Mouse (Mus musculus) left cerebral cortex, postnatal 25 days (tissue): ENCODE data around the gene Fgfr2. TPM values are rescaled to one million over a fixed set of nuclear protein-coding genes. Genes with fewer than 3 reads are reported as not detected.

Experiments
- DNase-seq, 2 experiments: peaks; one replicate each; pipeline ENCODE4 v3.0.0; 2022; ENCODE audit warnings: low spot score in 2 of 2, mixed read lengths in 1 of 2
- intact Hi-C: fragments of 180-260 bp; cut with DNase I; formaldehyde crosslinking; loops from one replicate; pipeline ENCODE4 v1.15.1; 2025
- total RNA-seq, 2 experiments: library from RNA; stranded (reverse); gene quantifications; 2 replicates each; pipeline ENCODE4 v1.2.3; 2021

Gene Fgfr2
- total RNA-seq, 2 experiments from 2014 or later, result 37.1 to 42.0 TPM

DNA sequence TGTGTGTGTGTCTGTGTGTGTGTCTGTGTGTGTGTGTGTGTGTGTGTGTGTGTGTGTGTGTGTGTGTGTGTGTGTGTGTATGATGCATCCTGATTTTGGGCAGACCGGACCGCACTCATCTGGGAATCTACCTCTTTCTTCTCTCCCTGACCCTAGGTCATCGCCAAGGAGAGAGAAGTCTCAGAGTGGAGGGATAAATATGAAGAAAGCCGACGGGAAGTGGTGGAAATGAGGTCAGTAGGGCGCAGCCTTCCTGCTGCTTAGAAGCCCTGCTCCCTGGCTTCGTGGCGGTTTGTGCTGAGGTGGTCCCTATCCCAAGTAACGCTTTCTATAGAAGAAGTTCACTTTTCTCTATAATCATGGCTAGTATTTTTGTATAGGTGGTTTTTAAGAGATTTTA, 2371.5 kb downstream of the Fgfr2 start:
- intact Hi-C loops, result no loop called here
- DNase-seq, result no peak

DNA sequence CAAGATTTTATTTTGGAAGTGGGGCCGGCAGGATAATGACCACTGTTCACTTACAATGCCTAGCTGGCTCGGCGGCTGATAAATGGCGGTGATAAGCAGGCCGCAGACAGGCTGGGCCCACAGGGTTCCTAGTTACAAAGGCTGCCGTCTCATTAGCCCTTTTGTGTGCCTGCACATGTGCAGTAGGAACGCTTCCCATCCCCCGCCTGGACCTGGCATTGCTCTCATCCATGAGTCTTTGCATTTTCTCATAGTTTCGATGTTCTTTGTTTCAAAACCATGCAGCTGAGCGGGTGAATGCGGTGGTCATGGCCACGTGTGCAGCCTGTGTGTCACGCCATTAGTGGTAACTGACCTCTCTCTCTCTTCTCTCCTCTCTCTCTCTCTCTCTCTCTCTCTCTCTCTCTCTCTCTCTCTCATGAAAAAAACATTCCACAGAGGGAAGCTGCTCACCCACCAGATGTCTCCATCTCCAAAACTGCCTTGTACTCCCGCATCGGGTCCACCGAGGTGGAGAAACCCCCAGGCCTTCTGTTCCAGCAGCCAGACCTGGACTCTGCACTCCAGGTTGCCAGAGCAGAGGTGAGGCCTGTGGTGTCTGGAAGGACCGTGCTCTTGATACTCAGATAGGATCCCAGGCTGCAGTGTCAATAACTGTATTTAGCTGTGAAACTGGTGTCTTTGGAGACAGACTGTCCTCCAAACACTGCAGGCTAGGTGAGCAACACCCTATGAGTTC, 2372.2 kb downstream of the Fgfr2 start:
- DNase-seq, result peak in 1 of 2 experiments; percentile 37
- intact Hi-C loops, result no loop called here

DNA sequence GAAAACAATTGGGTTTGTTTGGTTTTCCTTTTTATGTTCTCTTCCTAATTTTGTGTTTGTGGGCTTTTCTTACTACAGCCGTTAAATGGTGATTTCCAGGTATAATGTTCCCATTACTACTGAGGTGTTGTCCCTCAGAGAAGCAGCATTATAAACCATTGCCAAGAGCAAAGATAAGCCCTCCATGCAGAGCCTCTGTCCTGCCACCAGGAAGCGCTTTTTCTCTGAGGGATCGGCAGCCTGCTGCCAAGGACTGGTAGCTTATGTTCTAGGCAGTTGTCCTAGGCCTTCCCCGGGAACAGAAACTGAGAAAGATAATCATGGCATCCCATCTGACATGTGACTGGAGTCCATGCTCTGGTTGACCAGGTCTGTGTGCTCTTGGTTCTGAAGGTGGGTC, 2374.0 kb downstream of the Fgfr2 start:
- no peak for DNase-seq
- intact Hi-C loops, result no loop called here

DNA sequence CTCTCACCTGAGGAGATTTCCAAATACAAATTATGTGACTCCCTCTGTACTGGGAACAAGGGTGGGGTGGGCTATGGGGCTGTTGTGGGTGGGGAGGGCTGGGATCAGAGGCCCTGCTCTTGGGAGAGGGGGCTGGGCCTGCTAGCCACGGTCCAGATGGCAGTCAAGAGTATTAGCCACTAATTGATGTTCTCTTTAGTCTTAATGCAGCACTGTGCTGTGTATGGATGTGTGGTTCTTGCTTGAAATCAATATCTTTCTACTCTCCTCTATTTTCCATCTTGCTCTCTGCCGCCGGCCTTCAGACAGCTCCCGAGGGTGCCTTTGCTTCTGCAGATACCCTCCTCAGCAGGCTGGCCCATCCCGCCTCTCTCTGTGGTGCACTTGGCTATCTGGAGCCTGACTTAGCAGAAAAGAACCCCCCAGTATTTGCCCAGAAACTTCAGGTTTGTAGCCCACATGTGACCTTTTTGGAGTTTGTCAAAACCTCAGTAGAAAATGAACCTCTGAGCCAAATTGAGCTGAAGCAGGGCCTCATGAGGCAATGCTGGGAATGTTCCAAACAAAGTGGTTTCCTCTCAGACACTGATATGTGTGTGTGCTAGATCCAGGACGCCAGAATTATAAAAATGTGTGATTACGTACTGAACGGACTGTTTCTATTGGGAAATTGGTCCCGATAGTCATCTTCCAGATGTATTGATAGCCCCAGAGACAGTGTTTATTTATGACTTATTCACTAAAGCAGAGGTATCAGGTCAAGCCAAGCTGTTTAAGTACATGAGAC, 2379.7 kb downstream of the Fgfr2 start:
- intact Hi-C loops, result no loop called here

DNA sequence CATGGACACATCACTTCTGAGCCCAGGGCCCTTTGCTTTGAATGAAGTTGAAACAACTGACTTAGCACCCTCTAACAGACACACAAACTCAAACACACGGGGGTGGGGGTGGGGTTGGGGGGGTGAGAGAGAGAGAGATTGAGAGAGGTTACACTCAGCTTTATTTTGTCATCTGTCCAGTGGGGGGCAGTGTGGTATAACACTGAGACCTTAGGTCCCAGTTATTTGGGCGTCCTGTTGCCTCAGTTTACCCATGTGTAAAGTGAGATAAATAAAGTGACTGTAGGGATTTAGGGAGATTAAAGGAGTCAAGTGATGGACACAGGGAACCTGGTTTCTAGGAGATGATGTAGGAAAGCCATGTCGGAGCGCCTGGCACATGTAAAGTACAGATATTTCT, 2382.1 kb downstream of the Fgfr2 start:
- intact Hi-C loops, result no loop called here
- no peak for DNase-seq

More for the DNA sequence above, 2379.7 kb downstream of the Fgfr2 start:
- DNase-seq, result no peak

DNA sequence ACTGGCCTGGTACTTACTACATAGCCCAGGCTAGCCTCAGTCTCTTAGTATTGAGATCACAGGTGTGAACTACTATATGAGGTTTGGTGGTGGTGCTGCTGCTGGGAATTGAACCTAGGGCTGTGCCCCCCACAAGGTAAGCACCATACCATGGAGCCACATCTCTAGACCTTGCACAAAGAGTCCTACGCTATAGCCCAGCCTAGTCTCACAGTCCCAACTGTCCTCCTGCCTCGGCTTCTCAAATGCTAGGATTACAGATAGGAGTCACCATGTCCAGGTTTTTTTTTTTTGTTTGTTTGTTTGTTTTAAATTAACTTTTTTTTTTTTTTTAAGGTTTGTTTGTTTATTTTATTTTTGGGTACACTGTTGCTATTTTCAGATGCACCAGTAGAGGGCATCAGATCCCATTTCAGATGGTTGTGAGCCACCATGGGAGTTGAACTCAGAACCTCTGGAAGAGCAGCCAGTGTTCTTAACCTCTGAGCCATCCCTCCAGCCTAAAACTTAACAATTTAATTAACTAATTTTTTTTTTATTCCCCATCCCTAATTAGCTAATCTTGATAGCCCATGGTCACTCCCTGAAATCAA, 2388.9 kb downstream of the Fgfr2 start:
- intact Hi-C loops, result no loop called here
- no peak for DNase-seq

DNA sequence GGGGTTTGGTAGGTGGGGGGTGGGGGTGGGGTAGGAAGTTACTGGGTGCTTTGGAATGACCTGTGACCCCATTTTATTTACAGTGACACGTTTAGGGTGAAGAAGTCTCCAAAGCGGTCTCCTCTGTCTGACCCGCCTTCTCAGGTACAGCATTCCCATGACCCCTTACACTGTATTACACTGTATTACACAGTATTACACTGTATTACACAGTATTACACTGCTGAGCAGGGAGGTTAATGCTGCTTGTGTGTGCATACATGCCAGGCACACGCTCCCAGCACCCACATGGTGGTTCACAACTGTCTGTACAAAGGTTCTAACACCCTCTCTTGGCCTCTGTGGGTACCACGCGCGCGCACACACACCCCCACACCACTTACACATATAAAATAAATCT, 2389.7 kb downstream of the Fgfr2 start:
- DNase-seq, result no peak
- intact Hi-C loops, result no loop called here

DNA sequence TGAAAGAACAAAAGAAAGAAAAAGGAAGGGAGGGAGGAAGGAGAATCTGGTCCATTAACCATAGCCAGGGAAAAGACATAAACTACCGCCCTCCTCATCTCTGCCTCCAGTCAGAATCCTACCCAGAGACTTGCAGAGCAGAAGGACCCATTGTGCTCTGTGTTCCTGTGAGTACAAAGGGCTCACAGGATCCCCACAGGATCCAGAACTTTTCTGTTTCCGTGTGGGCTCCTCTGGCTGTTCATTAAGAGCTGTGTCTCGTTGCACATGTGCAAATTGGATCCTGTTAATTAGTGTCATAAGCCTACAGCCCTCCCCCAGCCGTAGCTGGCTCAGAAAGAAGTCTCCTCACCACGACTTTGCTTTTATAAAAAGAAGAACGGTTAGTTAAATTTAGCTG, 2390.2 kb downstream of the Fgfr2 start:
- peak in 1 of 2 experiments; percentile 19 for DNase-seq
- intact Hi-C loops, result no loop called here

DNA sequence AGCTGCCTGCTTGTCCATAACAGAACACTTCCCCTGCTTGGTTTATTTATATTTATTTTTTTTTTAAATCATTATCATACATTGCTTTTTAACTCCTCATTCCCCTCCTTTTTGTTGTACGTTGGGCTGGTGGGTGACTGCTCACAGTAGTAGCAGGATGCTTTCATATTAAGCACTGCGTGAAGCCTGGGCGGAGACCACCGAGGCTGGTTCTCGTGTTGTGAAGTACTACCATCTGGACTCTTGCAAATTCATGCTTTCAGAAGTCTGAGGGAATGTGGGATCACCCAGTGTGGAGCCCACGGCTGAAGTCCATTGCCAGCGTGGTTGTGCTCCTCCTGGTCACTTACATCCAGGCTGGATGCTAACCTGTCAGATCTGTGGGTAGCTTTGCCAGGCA, 2391.4 kb downstream of the Fgfr2 start:
- DNase-seq, result peak in 1 of 2 experiments; percentile 39
- intact Hi-C loops, result no loop called here

DNA sequence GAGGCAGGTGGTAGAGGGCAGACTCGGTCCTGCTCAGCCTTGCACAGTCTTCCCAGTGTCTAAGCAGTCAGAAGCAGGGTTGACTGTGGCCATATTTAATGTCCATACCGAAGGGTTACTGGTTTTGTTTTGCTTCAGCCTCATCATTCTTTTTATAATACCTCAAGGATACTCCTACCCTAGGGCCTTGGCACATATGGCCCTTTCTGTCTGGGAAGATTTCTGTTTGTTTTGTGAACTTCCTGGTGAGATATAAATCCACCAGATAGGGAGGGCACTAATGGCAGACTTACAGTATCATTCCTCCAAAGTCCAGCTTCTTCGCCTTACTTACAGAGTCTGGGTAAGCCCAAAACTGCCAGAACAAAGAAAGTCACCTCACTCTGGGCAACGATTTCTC, 2395.6 kb downstream of the Fgfr2 start:
- intact Hi-C loops, result no loop called here
- DNase-seq, result no peak

DNA sequence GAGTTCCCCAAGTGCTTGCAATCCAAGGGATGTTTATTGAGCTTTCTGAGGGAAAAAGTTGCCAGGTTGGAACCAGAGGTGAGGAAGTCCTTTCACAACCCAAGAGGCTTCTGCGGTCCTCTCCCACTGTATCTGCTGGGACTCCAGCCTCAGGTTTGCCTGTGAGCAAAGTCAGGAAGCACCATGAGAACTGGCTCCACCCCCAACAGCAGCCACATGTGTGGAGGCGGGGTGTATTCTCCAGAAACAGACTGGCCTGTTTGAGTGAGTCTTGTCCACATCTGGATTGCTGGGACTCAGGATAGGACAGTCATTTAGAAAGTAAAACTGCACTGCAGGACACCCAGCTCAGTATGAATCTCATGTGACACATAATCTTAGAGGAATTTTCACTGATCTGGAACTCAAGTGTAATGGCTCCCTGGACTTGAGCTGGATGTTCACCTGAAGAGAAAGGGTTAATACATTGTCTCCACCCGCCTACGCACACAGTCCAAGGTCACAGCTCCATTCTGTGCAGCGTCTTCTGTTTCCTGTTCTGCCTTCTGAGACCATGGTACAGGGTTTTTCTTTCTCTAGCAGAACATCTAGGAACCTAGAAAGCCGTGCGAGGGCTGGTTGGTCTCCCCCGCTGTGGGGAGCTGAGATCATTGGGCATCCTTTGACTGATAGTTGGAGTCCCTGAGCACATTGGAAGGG, 2396.3 kb downstream of the Fgfr2 start:
- intact Hi-C loops, result no loop called here
- no peak for DNase-seq

DNA sequence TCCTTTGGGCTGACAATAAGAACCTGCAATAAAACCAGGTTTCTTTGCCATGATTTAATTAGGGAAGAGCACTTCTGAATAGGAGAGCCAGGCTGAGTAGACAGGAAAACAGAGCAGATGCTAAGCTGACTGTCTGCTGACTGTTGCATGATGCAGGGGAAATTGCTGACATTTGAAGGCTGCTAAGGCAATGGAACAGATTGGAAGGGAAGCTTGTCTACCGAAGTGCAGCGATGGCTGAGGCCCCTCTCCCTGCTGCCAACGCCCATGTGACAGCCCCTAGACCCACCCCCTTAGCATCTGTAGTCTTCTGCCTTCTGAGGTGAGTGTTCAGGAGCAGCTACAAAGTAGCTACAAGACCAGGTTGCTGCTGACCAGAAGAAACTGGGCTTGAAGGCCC, 2397.0 kb downstream of the Fgfr2 start:
- peak in 1 of 2 experiments; percentile 45 for DNase-seq
- intact Hi-C loops, result no loop called here

DNA sequence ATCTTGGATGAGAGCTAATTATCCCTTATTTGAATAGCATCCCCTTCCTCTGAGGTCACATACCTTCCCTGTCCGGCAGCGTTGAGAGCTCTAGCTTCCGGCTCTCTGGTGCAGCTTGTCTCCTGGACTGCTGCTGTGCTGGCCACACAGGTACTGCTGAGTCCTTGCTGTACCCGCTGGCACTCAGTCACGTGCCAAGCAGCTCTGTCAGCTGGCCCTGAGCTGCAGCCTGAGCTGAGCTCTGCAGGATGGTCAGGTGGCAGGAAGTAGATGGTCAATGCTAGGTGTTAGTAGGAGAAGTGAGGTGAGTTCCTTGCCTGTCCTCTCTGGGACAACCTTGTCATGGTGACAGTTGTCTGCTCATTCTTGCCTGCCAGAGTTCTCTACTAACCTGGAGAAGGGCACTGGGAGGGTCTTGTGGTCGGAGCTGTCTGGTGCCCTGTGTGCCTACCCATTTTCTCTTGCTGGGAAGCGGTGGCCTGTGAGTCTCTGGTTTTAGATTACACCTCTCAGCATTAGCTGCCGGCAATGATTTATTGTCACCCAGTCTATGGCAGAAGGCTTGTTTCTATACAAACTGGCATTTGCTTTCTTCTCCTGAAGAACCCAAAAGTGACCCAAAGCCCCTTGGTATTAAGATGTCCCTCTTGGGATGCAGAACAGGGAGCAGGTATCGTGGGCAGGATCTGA, 2402.4 kb downstream of the Fgfr2 start:
- intact Hi-C loops, result no loop called here
- no peak for DNase-seq

DNA sequence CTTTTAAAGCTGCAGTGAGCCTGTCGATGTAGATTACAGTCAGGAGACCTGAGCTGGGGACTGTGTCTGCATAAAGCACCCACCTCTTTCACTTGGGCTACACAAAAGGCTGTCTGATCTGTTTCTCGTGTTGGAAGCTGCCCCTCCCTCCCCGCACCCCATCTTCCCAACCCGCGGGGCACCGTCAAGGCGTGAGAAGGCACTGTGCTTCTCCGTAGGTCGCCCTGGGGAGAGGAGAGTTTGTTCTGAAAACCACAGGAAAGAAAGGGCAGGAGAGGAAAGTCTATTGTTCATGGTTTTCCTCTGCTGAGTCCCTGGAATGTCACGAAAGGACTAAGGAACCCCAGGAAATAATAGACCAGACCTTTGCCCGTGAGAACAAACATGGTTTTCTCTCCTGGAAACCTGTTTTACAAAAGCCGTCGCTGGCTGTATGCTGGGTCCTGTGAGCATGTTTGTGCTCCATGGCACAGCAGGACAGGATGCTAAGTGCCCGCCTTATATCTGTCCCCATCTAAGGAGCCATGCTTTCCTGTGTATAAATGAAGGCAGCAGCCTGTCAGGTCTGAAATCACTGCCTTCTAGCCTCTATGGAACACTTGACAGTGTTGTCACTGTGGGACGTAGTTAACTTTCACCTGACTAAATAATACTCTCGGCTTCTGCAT, 2403.1 kb downstream of the Fgfr2 start:
- no peak for DNase-seq
- intact Hi-C loops, result no loop called here

DNA sequence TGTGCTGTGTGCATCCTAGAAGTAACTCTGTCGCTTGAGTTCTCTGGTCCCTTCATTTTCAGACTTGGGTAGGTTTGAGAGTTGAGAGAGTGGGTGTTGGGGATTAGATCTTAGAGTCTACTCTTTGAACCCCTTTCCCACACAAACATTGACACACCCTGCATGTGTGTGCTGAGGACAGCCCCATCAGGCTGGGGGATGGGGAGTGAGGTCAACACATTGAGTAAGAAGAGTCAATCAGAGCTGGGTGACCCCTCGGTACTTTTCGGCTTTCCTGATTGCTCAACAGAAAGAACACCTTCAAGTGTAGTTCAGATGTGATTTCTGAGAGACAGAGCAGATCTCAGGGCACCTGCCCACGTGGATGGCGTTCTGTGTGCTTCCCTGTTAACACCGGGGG, 2406.2 kb downstream of the Fgfr2 start:
- intact Hi-C loops, result no loop called here
- no peak for DNase-seq

DNA sequence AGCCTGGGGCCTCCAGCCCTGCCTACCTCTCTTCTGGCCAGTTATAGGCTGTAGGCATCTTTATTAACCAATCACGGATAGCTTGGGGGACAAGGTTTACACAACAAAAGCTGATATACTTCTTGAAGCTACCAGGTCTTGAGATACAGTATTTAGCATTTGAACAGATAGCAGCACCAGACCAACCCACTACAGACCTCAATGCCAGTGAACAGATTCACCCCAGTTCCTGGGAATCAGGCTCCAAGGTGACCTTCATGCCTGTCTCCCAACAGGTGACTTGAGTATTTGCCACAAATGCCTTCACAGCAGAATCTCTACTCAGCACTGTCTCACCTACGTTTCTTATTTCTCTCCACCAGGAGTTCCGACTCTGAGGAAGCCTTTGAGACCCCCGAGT, 2406.8 kb downstream of the Fgfr2 start:
- intact Hi-C loops, result no loop called here
- DNase-seq, result no peak

DNA sequence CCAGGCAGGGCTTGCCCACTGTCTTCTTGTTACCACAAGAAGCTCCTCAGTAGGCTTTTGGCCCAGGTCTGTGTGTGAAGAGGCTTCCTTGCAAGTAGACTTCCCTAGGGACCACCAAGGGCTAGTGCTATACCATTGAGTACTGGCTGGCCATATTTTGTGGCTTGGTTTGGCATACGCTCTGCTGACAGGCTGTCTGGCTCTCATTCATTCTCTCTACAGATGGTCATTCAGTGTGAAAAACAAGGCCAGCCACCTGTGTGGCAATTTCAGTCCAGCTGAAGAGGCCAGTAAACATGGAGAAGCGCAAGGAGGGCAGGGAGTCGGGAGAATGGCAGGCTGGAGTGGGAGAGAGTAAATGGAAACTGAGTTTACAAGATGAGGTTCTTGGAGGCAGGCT, 2407.7 kb downstream of the Fgfr2 start:
- no peak for DNase-seq
- intact Hi-C loops, result no loop called here

DNA sequence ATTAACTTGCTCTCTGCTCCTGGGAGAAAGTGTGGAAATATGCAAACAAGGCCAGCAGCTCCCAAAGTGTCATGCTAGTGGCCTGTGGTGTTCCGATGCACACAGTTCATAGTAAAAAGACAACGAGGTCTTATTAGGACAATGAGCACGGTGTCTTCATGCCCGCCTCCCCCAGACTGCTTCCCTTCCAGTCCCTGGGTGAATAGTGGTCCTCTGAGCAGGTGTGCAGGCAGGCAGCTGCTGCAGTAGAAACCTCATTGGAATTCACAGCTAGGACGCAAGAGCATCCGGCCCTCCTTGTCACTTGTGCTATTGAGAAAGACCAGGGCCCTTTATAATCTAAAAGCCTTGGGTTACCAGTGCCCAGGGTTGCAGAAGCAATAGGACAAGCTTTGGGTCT, 2409.8 kb downstream of the Fgfr2 start:
- intact Hi-C loops, result no loop called here
- no peak for DNase-seq

DNA sequence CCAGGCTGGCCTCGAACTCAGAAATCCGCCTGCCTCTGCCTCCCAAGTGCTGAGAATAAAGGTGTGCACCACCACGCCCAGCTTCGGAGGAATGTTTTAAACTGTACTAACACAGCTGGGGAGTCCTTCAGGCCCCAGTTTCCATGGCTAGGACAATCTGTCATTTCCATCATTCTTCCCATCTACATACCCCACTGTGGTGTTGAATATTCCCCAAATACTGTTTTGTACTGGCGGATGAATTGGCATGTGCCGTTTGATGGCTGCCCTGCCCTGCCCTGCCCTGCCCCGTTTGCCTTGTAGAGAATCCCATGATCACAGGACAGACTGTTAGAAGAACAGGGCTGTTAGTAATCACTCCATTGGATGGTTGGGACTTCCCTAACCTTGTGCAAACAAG, 2411.3 kb downstream of the Fgfr2 start:
- intact Hi-C loops, result no loop called here
- no peak for DNase-seq
